Mouse (Mus musculus): ENCODE measurements around the gene F830045P16Rik. TPM values are rescaled to one million over a fixed set of nuclear protein-coding genes. Genes with fewer than 3 reads are reported as not detected.

F830045P16Rik gene
- polyA plus RNA-seq, 1 experiment from 2014 or later = not detected

GRCm38 (mm10) chr2:129574395-129575046 is 38.1 kb upstream of the F830045P16Rik start:
- Histone ChIP-seq H3K27ac (ENCODE audit: low read length) (no peak overlapping the region), H3K9me3 (replicated peaks; ENCODE audit: control insufficient read depth, low read length) (no peaks in the 10 kb centered on the region), H3K4me2 (ENCODE audit: low read depth, low read length) (no peak overlapping the region), H3K4me1 (ENCODE audit: control insufficient read depth, low read depth, low read length) (peaks cover 4% of the 10 kb centered on the region), H3K9ac (ENCODE audit: low read depth, low read length) (no peak overlapping the region), H3K36me3 (ENCODE audit: control insufficient read depth, insufficient read depth) (no peaks in the 10 kb centered on the region), H3K27me3 (ENCODE audit: control insufficient read depth, insufficient read depth, low read depth, low read length) (no peaks in the 10 kb centered on the region), H3K4me3 (ENCODE audit: low read depth, low read length) (no peak overlapping the region)
- ATAC-seq (ENCODE audit: low read depth) = no peak
- 18% methylated on average over 24 of the region's 24 CpGs for WGBS (ENCODE audit: insufficient replicate concordance)

DNA sequence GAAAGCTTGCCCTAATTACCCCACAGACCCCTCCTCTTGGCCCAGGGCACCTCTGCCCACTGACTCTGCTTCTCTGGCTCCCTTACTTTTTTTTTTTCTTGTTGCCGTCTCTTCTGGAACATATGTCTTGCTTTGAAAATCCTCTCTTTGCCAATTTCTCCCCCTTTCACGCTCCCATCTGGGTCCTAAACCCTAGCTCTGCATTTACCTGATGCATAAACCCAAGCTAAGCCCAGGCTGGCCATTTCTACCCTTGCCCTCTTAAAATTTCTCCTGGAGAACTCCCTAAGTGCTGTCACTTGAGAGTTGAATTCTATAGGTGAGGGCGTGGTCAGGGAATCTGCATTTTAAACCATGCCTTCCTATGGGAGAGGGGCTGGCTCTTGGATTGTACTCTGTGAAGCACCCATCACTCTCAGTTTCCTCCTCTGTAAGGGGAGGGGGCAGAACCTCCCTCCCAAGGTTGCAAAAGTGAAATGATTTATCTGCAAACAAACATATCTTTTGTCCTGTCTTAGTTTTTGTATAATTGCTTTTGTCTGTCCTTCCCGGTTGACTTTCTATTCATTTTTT is 37.4 kb upstream of the F830045P16Rik start:
- Histone ChIP-seq H3K9ac (ENCODE audit: low read depth, low read length) (no peak overlapping the region), H3K4me1 (ENCODE audit: control insufficient read depth, low read depth, low read length) (peaks cover 4% of the 10 kb centered on the region), H3K4me2 (ENCODE audit: low read depth, low read length) (no peak overlapping the region), H3K27ac (ENCODE audit: low read length) (no peak overlapping the region), H3K4me3 (ENCODE audit: low read depth, low read length) (no peak overlapping the region), H3K36me3 (ENCODE audit: control insufficient read depth, insufficient read depth) (no peaks in the 10 kb centered on the region), H3K9me3 (replicated peaks; ENCODE audit: control insufficient read depth, low read length) (no peaks in the 10 kb centered on the region), H3K27me3 (ENCODE audit: control insufficient read depth, insufficient read depth, low read depth, low read length) (no peaks in the 10 kb centered on the region)
- 29% methylated on average over 4 of the region's 4 CpGs for WGBS (ENCODE audit: insufficient replicate concordance)
- ATAC-seq (ENCODE audit: low read depth) = no peak

- no peaks in the 10 kb centered on the region for H3K9me3 ChIP-seq (replicated peaks; ENCODE audit: control insufficient read depth, low read length)
- H3K4me1 ChIP-seq (ENCODE audit: control insufficient read depth, low read depth, low read length) = peaks cover 4% of the 10 kb centered on the region
- no peak overlapping the region for H3K9ac ChIP-seq (ENCODE audit: low read depth, low read length)
- no peak for ATAC-seq (ENCODE audit: low read depth)
- H3K27ac ChIP-seq (ENCODE audit: low read length) = no peak overlapping the region
- no peaks in the 10 kb centered on the region for H3K36me3 ChIP-seq (ENCODE audit: control insufficient read depth, insufficient read depth)
- WGBS (ENCODE audit: insufficient replicate concordance) = 49% methylated on average over 5 of the region's 5 CpGs
- H3K4me3 ChIP-seq (ENCODE audit: low read depth, low read length) = no peak overlapping the region
- no peaks in the 10 kb centered on the region for H3K27me3 ChIP-seq (ENCODE audit: control insufficient read depth, insufficient read depth, low read depth, low read length)
- H3K4me2 ChIP-seq (ENCODE audit: low read depth, low read length) = no peak overlapping the region
Measured at GRCm38 (mm10) chr2:129569556-129569955, 33.2 kb upstream of the F830045P16Rik start.

DNA sequence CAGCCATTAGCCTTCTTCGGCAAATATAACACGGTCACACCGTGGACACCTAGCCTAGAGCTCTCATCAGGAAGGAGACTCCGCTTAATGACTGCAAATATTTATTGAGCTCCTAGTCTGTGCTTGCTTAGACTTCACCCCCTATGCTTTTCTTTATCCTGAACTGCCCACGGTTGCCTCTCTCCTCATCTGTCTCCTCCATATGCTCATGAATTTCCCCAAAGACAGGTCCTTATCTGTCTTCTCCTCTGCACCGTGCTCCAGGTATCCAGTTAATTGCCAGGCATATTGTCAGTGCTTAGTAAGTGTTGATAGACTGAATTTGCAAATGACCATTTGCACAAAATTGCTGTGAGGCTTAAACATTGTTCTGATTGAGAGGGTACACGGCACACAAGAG is 32.7 kb upstream of the F830045P16Rik start:
- 66% methylated on average over 7 of the region's 7 CpGs for WGBS (ENCODE audit: insufficient replicate concordance)

GRCm38 (mm10) chr2:129563944-129564709 is 27.7 kb upstream of the F830045P16Rik start:
- 61% methylated on average over 5 of the region's 5 CpGs for WGBS (ENCODE audit: insufficient replicate concordance)
- no peak for ATAC-seq (ENCODE audit: low read depth)
- H3K9ac ChIP-seq (ENCODE audit: low read depth, low read length) = no peak overlapping the region
- no peaks in the 10 kb centered on the region for H3K4me1 ChIP-seq (ENCODE audit: control insufficient read depth, low read depth, low read length)
- no peak overlapping the region for H3K4me2 ChIP-seq (ENCODE audit: low read depth, low read length)
- H3K27me3 ChIP-seq (ENCODE audit: control insufficient read depth, insufficient read depth, low read depth, low read length) = no peaks in the 10 kb centered on the region
- no peaks in the 10 kb centered on the region for H3K36me3 ChIP-seq (ENCODE audit: control insufficient read depth, insufficient read depth)
- H3K27ac ChIP-seq (ENCODE audit: low read length) = no peak overlapping the region
- no peak overlapping the region for H3K4me3 ChIP-seq (ENCODE audit: low read depth, low read length)
- H3K9me3 ChIP-seq (replicated peaks; ENCODE audit: control insufficient read depth, low read length) = no peaks in the 10 kb centered on the region

More for the DNA sequence above, 32.7 kb upstream of the F830045P16Rik start:
- H3K4me1 ChIP-seq (ENCODE audit: control insufficient read depth, low read depth, low read length) = peaks cover under 1% of the 10 kb centered on the region
- no peak overlapping the region for H3K9ac ChIP-seq (ENCODE audit: low read depth, low read length)
- ATAC-seq (ENCODE audit: low read depth) = no peak
- no peaks in the 10 kb centered on the region for H3K36me3 ChIP-seq (ENCODE audit: control insufficient read depth, insufficient read depth)
- no peak overlapping the region for H3K4me2 ChIP-seq (ENCODE audit: low read depth, low read length)
- H3K4me3 ChIP-seq (ENCODE audit: low read depth, low read length) = no peak overlapping the region
- no peaks in the 10 kb centered on the region for H3K9me3 ChIP-seq (replicated peaks; ENCODE audit: control insufficient read depth, low read length)
- H3K27me3 ChIP-seq (ENCODE audit: control insufficient read depth, insufficient read depth, low read depth, low read length) = no peaks in the 10 kb centered on the region
- H3K27ac ChIP-seq (ENCODE audit: low read length) = no peak overlapping the region

- ATAC-seq (ENCODE audit: low read depth) = no peak
Measured at GRCm38 (mm10) chr2:129561796-129562195, 25.4 kb upstream of the F830045P16Rik start.

GRCm38 (mm10) chr2:129558875-129559219 is 22.4 kb upstream of the F830045P16Rik start:
- Histone ChIP-seq H3K4me3 (ENCODE audit: low read depth, low read length) (no peak overlapping the region), H3K9ac (ENCODE audit: low read depth, low read length) (no peak overlapping the region), H3K27ac (ENCODE audit: low read length) (no peak overlapping the region), H3K4me1 (ENCODE audit: control insufficient read depth, low read depth, low read length) (no peaks in the 10 kb centered on the region), H3K36me3 (ENCODE audit: control insufficient read depth, insufficient read depth) (no peaks in the 10 kb centered on the region), H3K9me3 (replicated peaks; ENCODE audit: control insufficient read depth, low read length) (no peaks in the 10 kb centered on the region), H3K4me2 (ENCODE audit: low read depth, low read length) (no peak overlapping the region), H3K27me3 (ENCODE audit: control insufficient read depth, insufficient read depth, low read depth, low read length) (no peaks in the 10 kb centered on the region)
- ATAC-seq (ENCODE audit: low read depth) = no peak
- WGBS (ENCODE audit: insufficient replicate concordance) = 45% methylated on average over 3 of the region's 3 CpGs

More at GRCm38 (mm10) chr2:129561796-129562195, 25.4 kb upstream of the F830045P16Rik start:
- no peaks in the 10 kb centered on the region for H3K9me3 ChIP-seq (replicated peaks; ENCODE audit: control insufficient read depth, low read length)
- H3K4me1 ChIP-seq (ENCODE audit: control insufficient read depth, low read depth, low read length) = no peaks in the 10 kb centered on the region
- H3K27ac ChIP-seq (ENCODE audit: low read length) = no peak overlapping the region
- WGBS (ENCODE audit: insufficient replicate concordance) = 35% methylated on average over 3 of the region's 3 CpGs
- H3K27me3 ChIP-seq (ENCODE audit: control insufficient read depth, insufficient read depth, low read depth, low read length) = no peaks in the 10 kb centered on the region
- H3K36me3 ChIP-seq (ENCODE audit: control insufficient read depth, insufficient read depth) = no peaks in the 10 kb centered on the region
- no peak overlapping the region for H3K4me2 ChIP-seq (ENCODE audit: low read depth, low read length)
- H3K4me3 ChIP-seq (ENCODE audit: low read depth, low read length) = no peak overlapping the region
- H3K9ac ChIP-seq (ENCODE audit: low read depth, low read length) = no peak overlapping the region

- Histone ChIP-seq H3K4me3 (ENCODE audit: low read depth, low read length) (no peak overlapping the region), H3K9ac (ENCODE audit: low read depth, low read length) (no peak overlapping the region), H3K36me3 (ENCODE audit: control insufficient read depth, insufficient read depth) (no peaks in the 10 kb centered on the region), H3K27me3 (ENCODE audit: control insufficient read depth, insufficient read depth, low read depth, low read length) (no peaks in the 10 kb centered on the region), H3K27ac (ENCODE audit: low read length) (no peak overlapping the region), H3K4me2 (ENCODE audit: low read depth, low read length) (no peak overlapping the region), H3K9me3 (replicated peaks; ENCODE audit: control insufficient read depth, low read length) (no peaks in the 10 kb centered on the region), H3K4me1 (ENCODE audit: control insufficient read depth, low read depth, low read length) (no peaks in the 10 kb centered on the region)
- 45% methylated on average over 12 of the region's 12 CpGs for WGBS (ENCODE audit: insufficient replicate concordance)
- no peak for ATAC-seq (ENCODE audit: low read depth)
Measured at GRCm38 (mm10) chr2:129558008-129558874, 21.8 kb upstream of the F830045P16Rik start.
